Mouse (Mus musculus) forebrain, embryonic 15.5 days (tissue): ENCODE measurements around the gene Eya3. TPM values are rescaled to one million over a fixed set of nuclear protein-coding genes. Genes with fewer than 3 reads are reported as not detected.
"Not testable (repeated sequence)": the region's sequence is repeated elsewhere in the genome, so short reads cannot be mapped to it uniquely, and the experiment has no call there.

Experiments
- ATAC-seq: fragments of 200-750 bp; cut with Nextera tagmentation; replicated peaks from 2 replicates; pipeline ENCODE4 v1.8.0; 2017; ENCODE audit warnings: mild to moderate bottlenecking, moderate TSS enrichment, moderate library complexity
- H3K27ac ChIP-seq: fragments of 300-500 bp; sonication (generic); replicated peaks from 2 replicates; pipeline ENCODE4 v1.5.1; 2015; ENCODE audit warnings: mild to moderate bottlenecking, inconsistent platforms
- H3K27me3 ChIP-seq: fragments of 300-500 bp; sonication (generic); 2 replicates; pipeline ENCODE4 v1.6.1; 2015; ENCODE audit warnings: inconsistent platforms
- H3K36me3 ChIP-seq: fragments of 300-500 bp; sonication (generic); 2 replicates; pipeline ENCODE4 v1.6.1; 2015; ENCODE audit warnings: mild to moderate bottlenecking, inconsistent platforms
- H3K4me1 ChIP-seq: fragments of 300-500 bp; sonication (generic); 2 replicates; pipeline ENCODE4 v1.6.1; 2015; ENCODE audit warnings: inconsistent platforms
- H3K4me2 ChIP-seq: fragments of 300-500 bp; sonication (generic); replicated peaks from 2 replicates; pipeline ENCODE4 v1.6.1; 2015; ENCODE audit warnings: mild to moderate bottlenecking, inconsistent platforms
- H3K4me3 ChIP-seq: fragments of 300-500 bp; sonication (generic); 2 replicates; pipeline ENCODE4 v1.5.1; 2015; ENCODE audit warnings: mild to moderate bottlenecking, inconsistent platforms
- H3K9ac ChIP-seq: fragments of 300-500 bp; sonication (generic); replicated peaks from 2 replicates; pipeline ENCODE4 v1.6.1; 2015; ENCODE audit warnings: mild to moderate bottlenecking, inconsistent platforms
- H3K9me3 ChIP-seq: fragments of 300-500 bp; sonication (generic); 2 replicates; pipeline ENCODE4 v1.6.1; 2016; ENCODE audit warnings: inconsistent platforms
- WGBS: fragments of 180-500 bp; shearing (Covaris S2); methylation state at CpG from one replicate; pipeline ENCODE4 v1.1.7; 2015; ENCODE audit warnings: mixed read lengths; 5-methylcytosine and 5-hydroxymethylcytosine counted together
- polyA plus RNA-seq: library from polyadenylated mRNA; unstranded; fragments of >200 nt; fragmentation: Nextera tagmentation; extraction: Ambion mirVana; gene quantifications from 2 replicates; pipeline ENCODE4 v1.2.1, GENCODE M21; 2015

Eya3 gene
- polyA plus RNA-seq, 1 experiment from 2014 or later = 17.8 TPM

DNA sequence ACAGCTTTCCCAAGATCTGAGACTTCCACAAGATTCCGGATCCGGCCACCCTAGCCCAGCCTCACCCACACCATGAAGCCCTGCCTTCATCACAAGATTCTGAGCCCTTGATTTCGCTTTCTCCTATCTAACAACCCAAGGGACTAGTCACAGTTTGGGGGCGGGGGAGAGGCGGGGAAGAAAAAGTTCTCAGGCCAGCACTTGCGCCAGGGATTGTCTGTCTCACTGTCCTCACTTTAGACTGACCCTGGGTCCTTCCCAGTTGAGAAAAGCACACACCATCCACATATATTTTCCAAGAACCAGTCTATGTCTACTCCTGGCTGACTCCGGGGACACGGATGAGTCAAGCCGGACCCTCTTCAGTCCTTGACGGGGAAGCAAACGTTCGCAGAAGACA, 92.8 kb downstream of the Eya3 start:
- Histone ChIP-seq H3K4me1 (peaks cover 10% of the 10 kb centered on the region), H3K4me2 (peak overlapping the region; percentile 60), H3K27me3 (no peaks in the 10 kb centered on the region), H3K27ac (no peak overlapping the region), H3K9ac (peak overlapping the region; percentile 48), H3K9me3 (no peaks in the 10 kb centered on the region), H3K36me3 (no peaks in the 10 kb centered on the region), H3K4me3 (peak overlapping the region; percentile 51)
- ATAC-seq = no peak
- WGBS = 53% methylated on average over 12 of the region's 12 CpGs

DNA sequence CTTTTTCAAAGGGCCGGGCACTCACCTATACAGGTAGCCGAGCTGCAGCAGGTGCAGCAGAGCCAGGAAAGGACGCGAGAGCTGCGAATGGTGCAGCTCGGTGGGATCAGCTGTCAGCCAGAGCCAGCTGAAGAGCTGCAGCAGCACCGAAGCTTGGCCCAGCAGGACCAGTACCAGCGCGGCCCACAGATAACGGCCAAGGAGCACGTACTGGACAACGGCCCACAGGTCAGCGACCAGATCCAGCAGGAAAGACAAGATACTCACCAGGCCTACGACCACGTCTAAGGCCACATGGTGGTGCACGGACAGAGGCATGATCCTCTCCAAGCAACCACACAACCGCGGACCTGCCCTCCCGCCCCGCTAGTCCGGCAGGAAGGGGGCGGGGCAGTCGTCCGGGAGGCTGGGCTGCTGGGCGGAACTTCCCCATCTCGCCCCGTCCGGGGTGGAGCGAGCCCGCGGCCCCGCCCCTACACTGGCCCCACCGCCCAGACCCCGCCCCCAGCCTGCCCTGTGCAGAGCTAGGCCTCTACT, 93.4 kb downstream of the Eya3 start, which contains the start of gene Xkr8:
Gene Xkr8, minus strand, starts transcription at position 399 of the 537 bp plus-strand sequence.
- Histone ChIP-seq H3K36me3 (no peaks in the 10 kb centered on the region), H3K27ac (no peak within 1 kb of the TSS), H3K4me1 (peaks cover 10% of the 10 kb centered on the region), H3K27me3 (no peaks in the 10 kb centered on the region), H3K4me2 (peak within 1 kb of the TSS; percentile 60), H3K4me3 (peak within 1 kb of the TSS; percentile 51), H3K9me3 (no peaks in the 10 kb centered on the region), H3K9ac (peak within 1 kb of the TSS; percentile 48)
- WGBS = 1% methylated on average over 34 of the region's 34 CpGs
- peak; percentile 95 for ATAC-seq

DNA sequence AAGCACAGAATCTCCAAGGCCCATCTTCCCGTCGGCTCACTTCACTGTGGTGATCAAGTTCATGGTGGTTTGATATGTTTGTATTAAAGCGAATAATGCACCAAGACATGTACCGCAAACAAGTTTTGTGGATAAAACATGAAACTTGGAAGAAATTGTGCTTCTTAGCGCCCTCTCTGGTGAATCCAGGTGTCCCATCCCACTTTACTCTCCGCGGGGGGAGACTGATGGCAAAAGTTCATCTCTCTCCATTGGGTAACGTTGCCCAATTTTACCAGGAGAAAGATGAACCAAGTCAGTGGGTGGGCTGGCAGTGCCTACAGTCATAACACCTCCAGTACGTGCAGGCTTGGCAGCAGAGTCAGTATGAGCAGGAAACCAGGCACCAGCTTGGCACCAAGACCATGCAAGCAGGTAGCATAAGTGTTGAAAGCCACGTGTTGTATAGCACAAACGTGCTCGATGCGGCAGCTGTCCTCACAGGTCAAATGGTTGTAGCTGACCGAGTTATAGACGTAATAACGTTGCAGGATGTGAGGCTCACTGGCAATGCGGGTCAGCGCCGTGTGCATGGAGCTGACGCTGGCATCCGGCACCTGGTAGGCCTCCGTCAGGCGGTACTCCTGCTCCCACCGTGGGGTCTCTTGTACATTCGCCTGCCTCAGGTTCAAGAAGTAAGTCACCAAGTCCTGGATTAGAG, 94.4 kb downstream of the Eya3 start:
- Histone ChIP-seq H3K27me3 (no peaks in the 10 kb centered on the region), H3K4me1 (peaks cover 10% of the 10 kb centered on the region)
- 93% methylated on average over 25 of the region's 25 CpGs for WGBS

DNA sequence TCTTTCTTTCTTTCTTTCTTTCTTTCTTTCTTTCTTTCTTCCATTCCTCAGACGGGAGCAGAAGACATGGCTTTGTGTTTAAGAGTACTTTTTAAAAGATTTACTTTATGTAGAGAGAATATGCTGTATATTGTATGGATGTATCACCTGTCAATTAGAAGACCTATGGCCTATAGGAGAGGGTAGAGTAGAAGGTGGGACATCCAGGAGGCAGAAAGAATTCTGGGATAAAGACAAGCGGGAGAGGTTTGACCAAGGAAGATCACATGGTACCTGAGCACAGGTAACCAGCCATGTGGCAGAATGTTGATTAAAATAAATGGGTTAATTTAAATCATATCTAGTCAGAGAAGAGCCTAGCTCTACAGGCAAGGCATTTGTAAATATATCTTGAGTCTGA, 96.0 kb downstream of the Eya3 start:
- Histone ChIP-seq H3K27ac (no peak overlapping the region), H3K36me3 (no peaks in the 10 kb centered on the region), H3K4me3 (no peak overlapping the region), H3K9ac (no peak overlapping the region), H3K4me1 (peaks cover 10% of the 10 kb centered on the region), H3K27me3 (no peaks in the 10 kb centered on the region), H3K4me2 (no peak overlapping the region), H3K9me3 (no peaks in the 10 kb centered on the region)
- ATAC-seq = no peak
- 92% methylated on average over 2 of the region's 2 CpGs for WGBS

More for the DNA sequence above, 94.4 kb downstream of the Eya3 start:
- H3K9ac ChIP-seq = no peak overlapping the region
- no peak overlapping the region for H3K27ac ChIP-seq
- H3K4me2 ChIP-seq = no peak overlapping the region
- ATAC-seq = no peak
- H3K36me3 ChIP-seq = no peaks in the 10 kb centered on the region
- no peak overlapping the region for H3K4me3 ChIP-seq
- H3K9me3 ChIP-seq = no peaks in the 10 kb centered on the region

DNA sequence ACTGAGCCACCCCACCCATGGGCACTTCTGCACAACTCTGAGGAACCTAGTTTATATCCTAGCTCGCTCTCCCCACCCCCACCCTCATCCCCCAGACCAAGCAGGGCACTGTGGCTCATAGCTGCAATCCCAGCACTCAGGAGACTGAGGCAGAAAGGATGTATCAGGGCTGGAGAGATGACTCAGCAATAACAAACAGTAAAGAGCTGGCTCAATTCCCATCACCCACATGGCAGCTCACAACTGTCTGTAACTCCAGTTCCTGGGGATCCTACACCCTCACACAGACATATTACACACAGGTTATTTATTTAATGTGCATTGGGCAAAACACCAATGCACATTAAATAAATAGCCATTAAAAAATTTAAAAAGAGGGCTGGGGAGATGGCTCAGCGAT, 96.6 kb downstream of the Eya3 start:
- no peaks in the 10 kb centered on the region for H3K9me3 ChIP-seq
- no peak overlapping the region for H3K27ac ChIP-seq
- ATAC-seq = no peak
- H3K4me2 ChIP-seq = no peak overlapping the region
- peaks cover 10% of the 10 kb centered on the region for H3K4me1 ChIP-seq
- no peak overlapping the region for H3K9ac ChIP-seq
- H3K36me3 ChIP-seq = no peaks in the 10 kb centered on the region
- H3K4me3 ChIP-seq = no peak overlapping the region
- WGBS = 70% methylated on average over 2 of the region's 2 CpGs
- H3K27me3 ChIP-seq = no peaks in the 10 kb centered on the region

DNA sequence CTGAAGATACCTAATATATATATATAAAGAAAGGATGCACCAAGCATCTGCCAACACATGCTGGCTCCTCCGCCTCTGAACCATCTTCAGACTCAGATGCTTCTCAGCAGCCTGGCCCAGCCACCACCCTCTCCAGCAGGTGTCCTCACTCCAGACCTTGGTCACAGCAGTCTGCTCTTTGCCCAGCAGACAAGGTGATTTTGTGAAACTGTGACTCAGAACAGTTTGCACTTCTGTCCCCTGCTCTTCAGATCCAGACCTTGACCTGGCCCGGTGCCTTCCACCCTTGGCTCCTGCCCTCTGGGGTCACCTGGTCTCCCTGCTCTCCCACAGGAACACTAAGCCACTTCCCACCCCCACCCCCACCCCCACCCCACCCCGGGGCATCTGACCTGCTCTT, 97.1 kb downstream of the Eya3 start:
- Histone ChIP-seq H3K4me3 (no peak overlapping the region), H3K27ac (no peak overlapping the region), H3K4me1 (peaks cover 10% of the 10 kb centered on the region), H3K9me3 (no peaks in the 10 kb centered on the region), H3K9ac (no peak overlapping the region), H3K27me3 (no peaks in the 10 kb centered on the region), H3K36me3 (no peaks in the 10 kb centered on the region), H3K4me2 (no peak overlapping the region)
- WGBS = 75% methylated on average over 3 of the region's 3 CpGs
- ATAC-seq = no peak

GRCm38 (mm10) chr4:132737154-132737553, 98.4 kb downstream of the Eya3 start:
- not testable (repeated sequence) for ATAC-seq

DNA sequence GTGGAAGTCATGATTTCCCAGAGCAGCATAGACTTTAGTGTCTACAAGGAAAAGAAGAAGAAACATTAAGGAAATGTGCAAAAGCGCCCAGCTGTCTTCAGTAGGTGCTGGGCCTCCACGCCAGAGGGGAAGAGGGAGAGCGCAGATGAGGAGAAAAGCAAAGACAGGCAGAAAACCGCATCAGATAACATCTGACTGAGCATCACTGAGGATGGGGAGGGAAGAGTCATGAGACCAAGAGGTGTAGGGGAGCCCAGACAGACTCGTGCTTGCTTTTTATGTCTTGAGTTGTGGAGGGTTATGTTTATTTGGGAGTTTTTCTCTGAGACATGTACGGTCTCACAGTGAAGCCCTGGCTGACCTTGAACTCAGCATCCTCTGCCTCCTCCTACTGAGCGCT, 102.7 kb downstream of the Eya3 start:
- no peaks in the 10 kb centered on the region for H3K36me3 ChIP-seq
- no peak overlapping the region for H3K4me2 ChIP-seq
- H3K9me3 ChIP-seq = no peaks in the 10 kb centered on the region
- no peak overlapping the region for H3K4me3 ChIP-seq
- WGBS = 94% methylated on average over 7 of the region's 7 CpGs
- H3K9ac ChIP-seq = no peak overlapping the region
- 0 out of 2 replicates have a peak, but pooled peaks cover 8% of the 10 kb centered on the region for H3K4me1 ChIP-seq
- no peaks in the 10 kb centered on the region for H3K27me3 ChIP-seq
- H3K27ac ChIP-seq = no peak overlapping the region
- ATAC-seq = no peak

More at GRCm38 (mm10) chr4:132737154-132737553, 98.4 kb downstream of the Eya3 start:
- H3K4me2 ChIP-seq, H3K4me3 ChIP-seq, H3K36me3 ChIP-seq, H3K9ac ChIP-seq, H3K27ac ChIP-seq, H3K27me3 ChIP-seq, H3K4me1 ChIP-seq, H3K9me3 ChIP-seq: not testable (repeated sequence)
- WGBS = 90% methylated on average over 9 of the region's 9 CpGs

DNA sequence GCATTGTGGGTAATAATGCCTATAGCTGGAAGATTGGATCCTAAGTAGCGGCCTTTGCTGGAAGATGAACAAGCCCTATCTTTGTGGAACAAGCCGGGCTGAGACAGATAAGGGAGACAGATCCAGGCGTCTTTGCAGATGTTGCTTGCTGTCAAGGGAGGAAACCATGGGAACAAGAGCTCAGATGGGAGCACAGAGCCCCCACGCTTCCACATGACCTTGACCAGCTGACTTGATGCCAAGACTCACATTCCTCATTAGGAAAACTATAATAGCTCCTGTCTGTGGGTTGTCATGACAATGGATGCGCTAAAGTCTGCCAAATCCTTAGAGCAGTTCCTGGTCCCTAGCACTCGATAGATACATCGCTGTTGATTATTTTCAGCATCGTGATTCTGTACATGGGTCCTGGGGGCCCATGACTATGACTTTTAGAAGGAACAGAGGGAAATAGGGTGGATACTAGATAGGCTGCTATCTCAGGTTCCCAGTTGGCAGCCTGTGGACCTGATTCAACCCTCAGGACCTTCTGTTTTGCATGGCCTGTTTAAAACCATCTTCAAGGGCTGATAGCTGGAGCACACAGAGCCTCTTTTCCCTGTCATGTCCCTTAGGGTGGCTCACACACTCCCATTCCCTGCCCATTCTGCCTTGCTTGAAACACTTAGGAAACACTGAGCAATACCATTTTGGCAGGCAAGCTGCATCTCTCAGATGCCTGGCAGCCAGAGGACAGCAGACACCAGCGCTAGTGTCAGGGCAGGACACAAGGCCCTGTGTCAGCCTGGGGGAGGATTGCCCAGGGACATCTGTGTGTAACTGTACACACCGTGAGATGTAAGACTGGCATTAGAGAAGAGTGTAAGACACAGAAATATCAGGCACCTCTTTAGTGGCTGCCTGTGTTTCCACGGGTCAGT, 105.5 kb downstream of the Eya3 start:
- Histone ChIP-seq H3K9ac (no peak overlapping the region), H3K9me3 (no peaks in the 10 kb centered on the region), H3K4me2 (no peak overlapping the region), H3K4me1 (0 out of 2 replicates have a peak, but pooled peaks cover 8% of the 10 kb centered on the region), H3K27ac (no peak overlapping the region; the same call in 1 of the 2 replicates), H3K27me3 (no peaks in the 10 kb centered on the region), H3K36me3 (no peaks in the 10 kb centered on the region), H3K4me3 (no peak overlapping the region)
- 66% methylated on average over 11 of the region's 11 CpGs for WGBS
- no peak for ATAC-seq

DNA sequence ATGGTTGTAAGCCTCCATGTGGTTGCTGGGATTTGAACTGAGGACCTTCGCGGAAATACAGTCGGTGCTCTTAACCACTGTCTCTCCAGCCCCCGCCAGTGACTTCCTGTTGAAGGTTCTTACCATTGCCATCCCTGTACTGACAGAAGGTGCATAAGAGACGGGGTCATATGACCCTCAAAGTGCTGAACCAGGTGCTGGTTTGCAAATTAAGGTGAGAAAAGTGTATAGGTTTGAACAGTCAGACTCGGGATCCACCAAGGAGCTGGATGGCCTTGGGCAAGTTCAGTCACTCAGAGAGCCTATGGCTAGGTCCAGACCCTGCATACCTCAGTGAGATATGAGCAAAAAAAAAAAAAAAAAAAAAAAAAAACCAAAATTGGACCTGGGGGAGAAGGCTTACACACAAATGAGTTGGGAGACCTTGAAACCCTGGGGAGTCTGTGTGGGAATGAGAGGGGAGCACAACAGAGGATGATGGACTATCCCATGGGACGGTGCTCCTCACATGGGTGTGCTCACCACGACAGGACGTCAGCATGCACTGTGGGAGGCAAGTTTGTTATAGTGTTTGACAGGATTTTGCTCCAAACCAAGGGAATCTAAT, 108.2 kb downstream of the Eya3 start:
- Histone ChIP-seq H3K4me3 (no peak overlapping the region), H3K9ac (no peak overlapping the region), H3K4me1 (0 out of 2 replicates have a peak, but pooled peaks cover 8% of the 10 kb centered on the region), H3K4me2 (no peak overlapping the region), H3K27ac (no peak overlapping the region), H3K27me3 (no peaks in the 10 kb centered on the region), H3K9me3 (no peaks in the 10 kb centered on the region), H3K36me3 (no peaks in the 10 kb centered on the region)
- WGBS = 93% methylated on average over 9 of the region's 9 CpGs
- no peak for ATAC-seq

DNA sequence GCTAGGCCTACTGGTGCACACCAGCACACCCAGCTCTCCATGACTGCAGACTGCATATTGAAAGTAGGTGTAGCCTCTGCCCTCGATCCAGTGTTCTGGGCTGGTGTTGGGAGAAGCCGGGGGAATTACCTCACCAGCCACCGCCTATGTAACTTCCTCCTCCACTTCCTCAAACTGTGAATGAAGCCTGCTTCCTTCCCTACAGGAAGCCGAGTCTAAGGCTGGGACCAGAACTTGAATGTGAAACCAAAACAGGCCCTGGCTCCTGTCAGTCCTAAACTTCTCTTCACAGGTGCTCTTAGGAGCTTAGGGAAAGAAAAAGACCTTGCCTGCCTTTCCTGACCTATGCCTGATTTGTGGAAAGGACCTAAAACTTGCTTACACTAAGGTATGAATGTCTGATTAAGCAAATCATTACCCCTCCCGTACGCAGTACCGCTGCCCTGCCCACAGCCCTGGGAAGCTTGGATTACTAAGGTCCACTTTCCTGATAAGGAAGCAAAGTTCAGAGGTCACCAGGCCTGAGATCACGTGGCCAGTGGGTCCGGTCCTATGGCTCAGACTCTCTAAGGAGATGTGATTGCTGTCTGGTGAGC, 109.0 kb downstream of the Eya3 start:
- ATAC-seq = no peak
- Histone ChIP-seq H3K4me1 (0 out of 2 replicates have a peak, but pooled peaks cover 8% of the 10 kb centered on the region), H3K4me3 (no peak overlapping the region), H3K9ac (no peak overlapping the region), H3K27me3 (no peaks in the 10 kb centered on the region), H3K4me2 (no peak overlapping the region), H3K36me3 (no peaks in the 10 kb centered on the region), H3K9me3 (no peaks in the 10 kb centered on the region), H3K27ac (no peak overlapping the region)
- 78% methylated on average over 9 of the region's 9 CpGs for WGBS
